Mouse (Mus musculus) heart, adult 2 months (tissue): ENCODE results near the gene 1700037C18Rik.

ENCODE experiments used
- CTCF ChIP-seq: fragments of 200-600 bp; IDR thresholded peaks from 2 replicates; pipeline ENCODE4 v1.8.1; 2022; ENCODE audit warnings: antibody characterized with exemption, mild to moderate bottlenecking, moderate library complexity
- EP300 ChIP-seq: fragments of 200-500 bp; IDR thresholded peaks from 2 replicates; pipeline ENCODE4 v1.6.1; 2011; ENCODE audit warnings: low read depth, low read length, control low read depth; ENCODE audit not compliant: insufficient read depth
- POLR2A ChIP-seq: fragments of 200-500 bp; IDR thresholded peaks from 2 replicates; pipeline ENCODE4 v1.6.1; 2011; ENCODE audit warnings: mild to moderate bottlenecking, low read depth, low read length, control low read depth; ENCODE audit not compliant: insufficient read depth

DNA sequence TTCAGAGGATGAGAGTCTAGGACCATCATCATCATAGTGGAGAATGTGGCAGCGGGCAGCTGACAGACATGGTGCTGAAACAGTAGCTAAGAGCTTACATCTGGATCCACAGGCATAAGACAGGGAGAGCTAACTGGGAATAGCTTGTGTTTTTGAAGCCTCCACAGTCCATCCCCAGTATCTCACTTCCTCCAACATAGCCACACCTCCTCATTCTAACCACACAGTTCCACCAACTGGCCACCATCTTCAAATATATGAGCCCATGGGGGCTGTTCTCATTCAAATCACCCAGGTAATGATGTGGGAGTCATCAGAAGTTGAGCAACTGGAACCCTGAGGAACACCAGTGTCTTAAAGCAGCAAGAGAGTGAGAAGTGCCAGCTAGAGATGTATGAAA, 42.7 kb upstream of the 1700037C18Rik start:
- TF ChIP-seq CTCF = no peak
- TF ChIP-seq EP300 = no peak
- no peak for TF ChIP-seq POLR2A
